Mouse (Mus musculus) CH12.LX (cell line): ENCODE measurements at regions not wholly inside any gene's neighbourhood (a gene's known extent, or its start where the extent isn't known, plus 50 kb on each side); places are given as distances from the start of the nearest gene placed in this dataset.
A peak's percentile ranks its signal among the peaks of the same experiment; 100 is the strongest.
"Not testable (repeated sequence)": the region's sequence is repeated elsewhere in the genome, so short reads cannot be mapped to it uniquely, and the experiment has no call there.

ENCODE experiments used
- DNase-seq: peaks from one replicate; pipeline ENCODE4 v3.0.0-alpha.2; 2013; ENCODE audit errors: extremely low read depth
- H3K27ac ChIP-seq: 2 replicates; pipeline ENCODE4 v1.5.1; 2012; ENCODE audit warnings: low read depth, mild to moderate bottlenecking, control low read depth, moderate library complexity; ENCODE audit not compliant: insufficient read depth
- H3K27me3 ChIP-seq: replicated peaks from 2 replicates; pipeline ENCODE3; 2012; ENCODE audit warnings: inconsistent platforms
- H3K36me3 ChIP-seq, 2 experiments: replicated peaks in 1 of 2; 2 replicates each; pipeline versions ENCODE3 to v1.6.1; 2012; ENCODE audit warnings: inconsistent platforms in 1 of 2, low read length in 1 of 2, mild to moderate bottlenecking in 1 of 2, mixed read lengths in 1 of 2, moderate library complexity in 1 of 2; ENCODE audit not compliant: control insufficient read depth in 1 of 2, insufficient read depth in 1 of 2
- H3K4me1 ChIP-seq, 2 experiments: 2 replicates each; pipeline ENCODE4 v1.6.1; 2012; ENCODE audit warnings: inconsistent platforms in 1 of 2, moderate library complexity in 1 of 2; ENCODE audit not compliant: insufficient read depth in 2 of 2, control insufficient read depth in 1 of 2
- H3K4me2 ChIP-seq: 2 replicates; pipeline ENCODE4 v1.6.1; 2012; ENCODE audit warnings: low read depth, mild to moderate bottlenecking, control low read depth; ENCODE audit not compliant: poor library complexity, insufficient read depth, severe bottlenecking
- H3K4me3 ChIP-seq, 3 experiments: fragments of 150-350 bp in 1 of 3; sonication (generic) in 1 of 3; replicated peaks in 1 of 3; 2 replicates each; pipeline versions ENCODE3 to v1.5.1; 2011 to 2012; ENCODE audit warnings: low read depth in 2 of 3, low read length in 2 of 3, mild to moderate bottlenecking in 2 of 3, moderate library complexity in 2 of 3, control low read depth in 1 of 3, improper control_type of control experiment in 1 of 3, inconsistent platforms in 1 of 3, mixed read lengths in 1 of 3; ENCODE audit not compliant: poor library complexity in 1 of 3
- H3K79me2 ChIP-seq: replicated peaks from 2 replicates; pipeline ENCODE4 v1.6.1; 2012; ENCODE audit warnings: mild to moderate bottlenecking, moderate library complexity; ENCODE audit not compliant: control insufficient read depth, poor library complexity, insufficient read depth, severe bottlenecking; ENCODE audit errors: extremely low read depth
- H3K9ac ChIP-seq: 2 replicates; pipeline ENCODE4 v1.6.1; 2012; ENCODE audit warnings: low read depth, mild to moderate bottlenecking, control low read depth, moderate library complexity; ENCODE audit not compliant: insufficient read depth
- H3K9me3 ChIP-seq: replicated peaks from 2 replicates; pipeline ENCODE3; 2012; ENCODE audit warnings: low read length, inconsistent platforms, mixed read lengths
- CTCF ChIP-seq, 2 experiments: IDR thresholded peaks in 1 of 2; conservative IDR thresholded peaks in 1 of 2; 2 replicates each; pipeline ENCODE4 v1.5.1; 2011 to 2012; ENCODE audit warnings: low read depth in 2 of 2, low read length in 2 of 2, improper control_type of control experiment in 1 of 2, inconsistent platforms in 1 of 2, mild to moderate bottlenecking in 1 of 2, moderate library complexity in 1 of 2
- E2F4 ChIP-seq: IDR thresholded peaks from 2 replicates; pipeline ENCODE4 v1.6.1; 2011; ENCODE audit warnings: low read depth, low read length, improper control_type of control experiment; ENCODE audit not compliant: insufficient replicate concordance
- ELF1 ChIP-seq: IDR thresholded peaks from 2 replicates; pipeline ENCODE4 v1.6.1; 2014; ENCODE audit warnings: low read depth, mild to moderate bottlenecking, inconsistent platforms, low read length, improper control_type of control experiment
- EP300 ChIP-seq: IDR thresholded peaks from 2 replicates; pipeline ENCODE4 v1.6.1; 2011; ENCODE audit warnings: low read length, improper control_type of control experiment
- ETS1 ChIP-seq: conservative IDR thresholded peaks from 2 replicates; pipeline ENCODE4 v1.6.1; 2012; ENCODE audit warnings: low read depth, mild to moderate bottlenecking, inconsistent platforms, low read length, improper control_type of control experiment, moderate library complexity
- KAT2A ChIP-seq: IDR thresholded peaks from 2 replicates; pipeline ENCODE4 v1.6.1; 2012; ENCODE audit warnings: low read length, improper control_type of control experiment, inconsistent platforms; ENCODE audit not compliant: insufficient replicate concordance
- MAZ ChIP-seq: IDR thresholded peaks from 2 replicates; pipeline ENCODE4 v1.6.1; 2012; ENCODE audit warnings: low read depth, mild to moderate bottlenecking, inconsistent platforms, low read length, improper control_type of control experiment, moderate library complexity
- NELFE ChIP-seq: IDR thresholded peaks from 2 replicates; pipeline ENCODE4 v1.6.1; 2011; ENCODE audit warnings: low read depth, low read length, improper control_type of control experiment
- NRF1 ChIP-seq: IDR thresholded peaks from 2 replicates; pipeline ENCODE4 v1.6.1; 2014; ENCODE audit warnings: low read depth, mild to moderate bottlenecking, inconsistent platforms, low read length, improper control_type of control experiment, moderate library complexity
- PAX5 ChIP-seq: IDR thresholded peaks from 2 replicates; pipeline ENCODE4 v1.6.1; 2012; ENCODE audit warnings: low read length, inconsistent platforms, mixed read lengths
- POLR2A ChIP-seq: IDR thresholded peaks from 2 replicates; pipeline ENCODE4 v1.6.1; 2011; ENCODE audit warnings: low read depth, mild to moderate bottlenecking, improper control_type of control experiment, low read length
- RAD21 ChIP-seq: IDR thresholded peaks from 2 replicates; pipeline ENCODE4 v1.6.1; 2011; ENCODE audit warnings: low read depth, mild to moderate bottlenecking, low read length, improper control_type of control experiment, moderate library complexity
- RCOR1 ChIP-seq: conservative IDR thresholded peaks from 2 replicates; pipeline ENCODE4 v1.6.1; 2012; ENCODE audit warnings: low read depth, mild to moderate bottlenecking, inconsistent platforms, low read length, improper control_type of control experiment
- SMC3 ChIP-seq: IDR thresholded peaks from 2 replicates; pipeline ENCODE4 v1.6.1; 2011; ENCODE audit warnings: low read depth, low read length, improper control_type of control experiment
- TCF12 ChIP-seq: IDR thresholded peaks from 2 replicates; pipeline ENCODE4 v1.6.1; 2014; ENCODE audit warnings: low read depth, mild to moderate bottlenecking, inconsistent platforms, low read length, improper control_type of control experiment
- UBTF ChIP-seq: IDR thresholded peaks from 2 replicates; pipeline ENCODE4 v1.6.1; 2012; ENCODE audit warnings: low read depth, mild to moderate bottlenecking, inconsistent platforms, low read length, improper control_type of control experiment, moderate library complexity
- ZC3H11A ChIP-seq: IDR thresholded peaks from 2 replicates; pipeline ENCODE4 v1.6.1; 2012; ENCODE audit warnings: low read depth, mild to moderate bottlenecking, inconsistent platforms, low read length, improper control_type of control experiment
- ZNF384 ChIP-seq: IDR thresholded peaks from 2 replicates; pipeline ENCODE4 v1.6.1; 2012; ENCODE audit warnings: low read depth, low read length, improper control_type of control experiment, inconsistent platforms
- dilution Hi-C: fragments of 300-500 bp; cut with MboI; formaldehyde crosslinking; loops from 2 replicates; pipeline ENCODE4 v1.14.3; 2020; ENCODE audit warnings: low sequenced_read_pairs; ENCODE audit not compliant: extremely low pct_unique_long_range_greater_than_20kb, extremely low pct_ligation_motif_present
- in situ Hi-C: fragments of 300-500 bp; cut with MboI; formaldehyde crosslinking; loops from 3 replicates; pipeline ENCODE4 v1.14.3; 2019; ENCODE audit warnings: low sequenced_read_pairs, low pct_ligation_motif_present, low pct_unique_long_range_greater_than_20kb, mixed read lengths

DNA sequence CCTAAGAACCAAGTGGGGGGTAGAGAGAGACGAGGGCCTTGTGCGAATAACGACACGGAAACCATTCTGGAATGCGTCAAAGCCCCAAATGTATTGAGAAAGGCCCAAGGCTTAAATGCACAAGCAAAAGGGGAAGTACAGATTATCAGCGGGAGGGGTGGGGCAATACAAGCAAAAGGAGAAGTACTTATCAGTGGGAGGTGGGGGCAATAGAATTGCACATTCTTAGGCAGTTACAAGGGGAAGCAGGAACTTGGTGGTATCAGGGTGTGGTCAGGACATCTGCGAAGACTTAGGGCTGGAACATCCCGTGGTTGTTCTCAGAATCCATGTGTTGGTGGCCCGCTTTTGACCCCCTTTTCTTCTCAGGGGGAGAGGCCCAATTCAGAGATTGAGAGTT is 240.9 kb upstream of the Pfkp start:
- H3K4me2 ChIP-seq, H3K79me2 ChIP-seq, dilution Hi-C loops, H3K4me3 ChIP-seq, H3K27me3 ChIP-seq, in situ Hi-C loops, H3K36me3 ChIP-seq, H3K27ac ChIP-seq, H3K9me3 ChIP-seq, H3K9ac ChIP-seq: not testable (repeated sequence)
- peaks cover 0 to 11% of the 10 kb centered on the region in 2 experiments; a peak in 1 of 4 replicates for H3K4me1 ChIP-seq
- DNase-seq = peak; percentile 79
- 0 out of 2 replicates have a peak, but pooled peaks have one; percentile 34 for TF ChIP-seq MAZ

DNA sequence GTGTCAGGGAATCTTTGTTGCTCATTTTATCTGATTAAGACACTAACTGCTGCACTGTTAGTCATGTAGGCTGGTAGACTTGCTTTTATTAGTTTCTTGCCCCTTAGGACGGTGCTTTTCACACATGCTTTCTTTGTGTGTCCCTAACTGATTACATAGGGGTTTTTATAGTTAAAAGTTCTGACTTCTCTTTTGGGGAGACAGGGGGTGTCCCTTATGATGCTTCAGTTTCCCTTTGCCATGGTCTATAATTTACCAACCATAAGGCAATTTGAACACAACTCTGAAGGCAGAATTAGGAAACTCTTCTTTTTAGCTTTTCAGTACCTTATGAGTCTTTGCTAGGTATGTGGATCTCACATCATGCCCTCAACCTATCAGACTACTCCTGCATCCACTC is 239.8 kb upstream of the Pfkp start:
- Histone ChIP-seq H3K4me3 (no peak overlapping the region), H3K9ac (no peak overlapping the region), H3K4me1 (peaks cover 0 to 11% of the 10 kb centered on the region in 2 experiments; a peak in 1 of 4 replicates), H3K9me3 (no peaks in the 10 kb centered on the region), H3K79me2 (no peaks in the 10 kb centered on the region), H3K27ac (no peak overlapping the region), H3K4me2 (no peak overlapping the region), H3K36me3 (no peaks in the 10 kb centered on the region), H3K27me3 (no peaks in the 10 kb centered on the region)
- in situ Hi-C loops (no loop called here), dilution Hi-C loops (no loop called here)
- TF ChIP-seq E2F4 = no peak
- TF ChIP-seq ELF1 = no peak
- no peak for TF ChIP-seq UBTF
- no peak for TF ChIP-seq ZC3H11A
- no peak for TF ChIP-seq CTCF (conservative IDR thresholded peaks at IDR 0.05 in 1 of 2, IDR thresholded peaks at IDR 0.05 in 1 of 2; ENCODE audit: low read depth in 2 of 2, low read length in 2 of 2)
- no peak for TF ChIP-seq POLR2A
- no peak for TF ChIP-seq MAZ
- no peak for TF ChIP-seq NELFE
- DNase-seq = no peak

DNA sequence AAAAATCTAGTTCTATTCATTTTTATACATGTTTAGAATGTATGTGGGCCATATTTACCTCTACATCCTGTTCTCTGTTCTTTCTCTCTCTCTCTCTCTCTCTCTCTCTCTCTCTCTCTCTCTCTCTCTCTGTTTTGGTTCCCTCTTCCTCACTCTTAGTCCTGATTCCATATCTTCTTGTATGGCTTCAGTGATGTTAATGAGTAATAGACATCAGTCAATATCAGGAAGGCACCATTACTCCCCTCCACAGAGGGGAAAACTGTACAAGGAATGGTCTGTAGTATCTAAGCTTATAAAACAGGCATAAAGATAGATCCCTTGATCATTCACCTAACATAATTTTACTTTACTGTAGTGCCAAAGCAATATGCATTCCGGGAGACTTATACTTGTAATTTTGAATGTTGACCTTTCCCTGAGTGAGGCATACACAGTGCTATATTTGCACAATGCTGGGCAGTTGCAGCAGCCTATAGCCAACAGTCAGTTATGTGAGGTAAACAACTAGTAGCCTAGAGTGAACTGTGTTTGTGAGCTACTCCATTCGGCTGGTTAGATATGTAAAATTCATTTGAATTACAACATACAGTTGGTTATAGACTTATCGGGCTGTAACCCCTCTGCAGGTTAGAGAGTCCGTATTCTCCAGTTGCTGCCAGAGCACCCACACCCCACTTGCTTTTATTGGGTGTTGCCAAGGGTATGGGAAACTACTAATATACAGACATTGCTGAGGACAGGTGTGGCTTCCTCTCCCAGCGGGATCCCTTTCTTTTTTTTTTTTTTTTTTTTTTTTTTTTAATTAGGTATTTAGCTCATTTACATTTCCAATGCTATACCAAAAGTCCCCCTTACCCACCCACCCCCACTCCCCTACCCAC is 228.7 kb upstream of the Pfkp start:
- Histone ChIP-seq H3K9ac (no peak overlapping the region), H3K4me3 (no peak overlapping the region), H3K4me1 (no peaks in the 10 kb centered on the region), H3K36me3 (no peaks in the 10 kb centered on the region), H3K79me2 (no peaks in the 10 kb centered on the region), H3K27ac (no peak overlapping the region), H3K27me3 (no peaks in the 10 kb centered on the region), H3K9me3 (no peaks in the 10 kb centered on the region), H3K4me2 (no peak overlapping the region)
- DNase-seq = no peak
- dilution Hi-C loops = no loop called here
- no peak for TF ChIP-seq ZNF384
- no peak for TF ChIP-seq KAT2A
- TF ChIP-seq SMC3 = no peak
- no peak for TF ChIP-seq EP300
- no peak for TF ChIP-seq NRF1
- no peak for TF ChIP-seq PAX5
- no peak for TF ChIP-seq RCOR1
- TF ChIP-seq ETS1 = no peak
- no peak for TF ChIP-seq TCF12
- no peak for TF ChIP-seq NELFE
- TF ChIP-seq RAD21 = no peak
- in situ Hi-C loops = no loop called here
